Mouse (Mus musculus) erythroblast, embryonic 14.5 days (primary cell): Measurements from ENCODE around the gene Zfp978.
"Not testable (repeated sequence)": the region's sequence is repeated elsewhere in the genome, so short reads cannot be mapped to it uniquely, and the experiment has no call there.

Source experiments
- GATA1 ChIP-seq: IDR thresholded peaks from 2 replicates; pipeline ENCODE4 v1.6.1; 2012; ENCODE audit warnings: low read length, inconsistent platforms, mixed read lengths
- TAL1 ChIP-seq: IDR thresholded peaks from 3 replicates; pipeline ENCODE4 v1.6.1; 2012; ENCODE audit warnings: low read length, inconsistent platforms, mixed read lengths

DNA sequence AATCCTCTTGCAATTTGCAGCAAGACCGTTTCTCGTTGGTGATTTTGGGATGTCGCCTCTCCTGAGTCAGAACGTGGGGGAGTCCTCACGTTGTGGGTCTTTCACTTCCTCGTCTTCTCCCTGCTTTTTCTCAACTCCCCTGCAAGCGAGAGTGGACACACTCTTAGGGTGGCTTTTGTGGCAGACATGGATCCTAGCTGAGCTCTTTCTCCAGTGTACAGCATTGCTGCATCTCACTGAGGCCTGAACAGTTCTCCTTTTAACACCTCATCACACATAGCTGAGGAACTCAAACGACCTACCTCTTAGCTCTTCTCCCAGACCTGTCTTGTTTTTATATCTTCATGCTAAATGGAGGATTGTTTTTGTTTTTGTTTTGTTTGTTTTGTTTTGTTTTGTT is 58.1 kb downstream of the Zfp978 start:
- not testable (repeated sequence) for TF ChIP-seq GATA1, TAL1
